Mouse (Mus musculus) midbrain, embryonic 13.5 days (tissue): ENCODE results near the gene Fam117b. TPM values are rescaled to one million over a fixed set of nuclear protein-coding genes. Genes with fewer than 3 reads are reported as not detected.

Source experiments
- ATAC-seq: fragments of 200-750 bp; cut with Nextera tagmentation; 2 replicates; pipeline ENCODE4 v1.8.0; 2017; ENCODE audit warnings: mild to moderate bottlenecking, moderate TSS enrichment, moderate library complexity
- H3K27ac ChIP-seq: fragments of 300-500 bp; sonication (generic); 2 replicates; pipeline ENCODE4 v1.5.1; 2015; ENCODE audit warnings: inconsistent platforms, mild to moderate bottlenecking, moderate library complexity
- H3K27me3 ChIP-seq: fragments of 300-500 bp; sonication (generic); 2 replicates; pipeline ENCODE4 v1.6.1; 2015; ENCODE audit warnings: mild to moderate bottlenecking, inconsistent platforms
- H3K36me3 ChIP-seq: fragments of 300-500 bp; sonication (generic); 2 replicates; pipeline ENCODE4 v1.6.1; 2015; ENCODE audit warnings: mild to moderate bottlenecking, inconsistent platforms
- H3K4me1 ChIP-seq: fragments of 300-500 bp; sonication (generic); replicated peaks from 2 replicates; pipeline ENCODE4 v1.6.1; 2015; ENCODE audit warnings: inconsistent platforms
- H3K4me2 ChIP-seq: fragments of 300-500 bp; sonication (generic); replicated peaks from 2 replicates; pipeline ENCODE4 v1.6.1; 2015; ENCODE audit warnings: moderate library complexity, mild to moderate bottlenecking, inconsistent platforms
- H3K4me3 ChIP-seq: fragments of 300-500 bp; sonication (generic); replicated peaks from 2 replicates; pipeline ENCODE4 v1.5.1; 2015; ENCODE audit warnings: mild to moderate bottlenecking, inconsistent platforms
- H3K9ac ChIP-seq: fragments of 300-500 bp; sonication (generic); replicated peaks from 2 replicates; pipeline ENCODE4 v1.6.1; 2015; ENCODE audit warnings: mild to moderate bottlenecking, inconsistent platforms
- H3K9me3 ChIP-seq: fragments of 300-500 bp; sonication (generic); 2 replicates; pipeline ENCODE4 v1.6.1; 2016; ENCODE audit warnings: mild to moderate bottlenecking, inconsistent platforms
- WGBS: fragments of 180-500 bp; shearing (Covaris S2); methylation state at CpG from one replicate; pipeline ENCODE4 v1.1.7; 2015; 5-methylcytosine and 5-hydroxymethylcytosine counted together
- polyA plus RNA-seq: library from polyadenylated mRNA; unstranded; fragments of >200 nt; fragmentation: Nextera tagmentation; extraction: Ambion mirVana; gene quantifications from 2 replicates; pipeline ENCODE4 v1.2.1, GENCODE M21; 2015

The Fam117b gene
- polyA plus RNA-seq, 1 experiment from 2014 or later, result 29.1 TPM

DNA sequence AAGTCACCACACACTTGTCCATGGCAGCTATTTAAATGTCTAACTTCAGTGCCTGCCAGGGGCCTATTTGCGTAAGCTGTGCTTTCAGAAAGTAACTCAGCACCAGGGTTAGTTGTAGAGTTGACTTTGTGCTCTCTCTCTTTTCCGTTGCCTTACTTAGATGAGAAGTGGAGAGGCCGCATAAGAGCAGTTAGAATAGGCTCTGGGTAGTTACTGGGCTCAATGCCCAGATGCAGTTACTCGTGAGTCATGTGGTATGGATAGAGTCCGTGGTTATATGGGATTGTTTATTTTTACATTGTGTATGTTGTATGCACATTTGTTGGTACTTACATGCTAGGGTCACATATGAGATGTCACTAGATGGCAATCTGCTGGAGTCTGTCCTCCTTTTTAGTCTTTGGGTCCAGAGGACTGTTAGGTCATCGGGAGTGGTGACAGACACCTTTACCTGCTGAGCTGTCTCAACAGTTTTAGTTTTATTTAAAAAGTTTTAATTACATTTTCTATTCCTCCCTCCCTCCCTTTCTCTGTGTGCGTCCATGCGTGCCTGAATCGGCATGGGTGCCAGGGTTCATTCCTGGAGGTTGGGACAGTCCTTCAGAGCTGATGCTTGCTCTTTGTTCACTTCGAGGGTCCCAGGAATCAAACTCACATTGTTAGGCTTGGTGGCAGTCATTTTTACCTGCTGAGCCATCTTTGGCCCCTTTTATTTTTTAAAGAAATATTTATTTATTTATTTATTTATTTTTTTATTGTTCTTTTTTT is 3.2 kb downstream of the Fam117b start:
- H3K9ac ChIP-seq, result no peak overlapping the region; the same call in 1 of the 2 replicates
- H3K36me3 ChIP-seq, result no peaks in the 10 kb centered on the region
- H3K9me3 ChIP-seq, result no peaks in the 10 kb centered on the region
- H3K27ac ChIP-seq, result no peak overlapping the region
- H3K4me3 ChIP-seq, result no peak overlapping the region
- no peak for ATAC-seq
- H3K27me3 ChIP-seq, result no peaks in the 10 kb centered on the region
- peak overlapping the region; percentile 75 for H3K4me2 ChIP-seq
- 72% methylated on average over 10 of the region's 10 CpGs for WGBS
- H3K4me1 ChIP-seq, result peaks cover 31% of the 10 kb centered on the region

DNA sequence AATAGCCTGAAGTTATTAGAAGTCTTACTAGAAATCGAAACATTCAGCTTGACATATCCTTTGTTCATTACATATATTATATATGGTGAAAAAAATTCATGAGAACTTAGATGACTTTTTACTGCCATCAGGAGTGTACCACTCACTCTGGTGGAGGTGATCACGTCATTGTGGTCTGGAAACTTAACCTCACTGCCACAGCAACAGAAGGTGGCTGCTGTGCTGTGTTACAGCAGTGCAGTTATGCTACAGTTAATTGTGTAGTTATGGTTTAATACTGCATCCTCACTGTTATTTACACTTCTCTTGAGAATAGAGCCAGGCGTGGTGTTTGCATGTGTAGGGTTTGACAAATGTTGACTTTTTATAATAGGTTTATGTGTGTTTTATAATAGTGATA is 4.6 kb downstream of the Fam117b start:
- ATAC-seq, result no peak
- no peak overlapping the region for H3K27ac ChIP-seq
- 89% methylated on average over 3 of the region's 3 CpGs for WGBS

DNA sequence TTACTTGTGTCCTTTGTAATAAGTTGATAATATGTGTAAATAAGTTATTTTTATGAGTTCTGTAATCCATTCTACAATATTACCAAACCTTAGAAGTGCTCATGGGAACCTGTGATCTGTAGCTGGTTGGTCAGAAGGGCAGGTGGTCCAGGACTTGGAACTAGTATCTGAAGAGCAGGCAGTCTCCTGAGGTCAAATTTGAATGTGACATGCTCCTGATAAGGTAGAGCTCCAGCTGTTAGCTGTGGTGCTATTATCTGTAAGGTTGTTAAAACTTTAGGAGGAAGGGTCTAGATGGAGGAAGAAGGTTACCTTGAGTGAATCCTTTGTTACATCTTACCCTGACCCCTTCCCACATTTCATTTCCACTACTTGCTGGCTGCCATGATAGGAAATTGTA is 5.3 kb downstream of the Fam117b start:
- Histone ChIP-seq H3K4me1 (peaks cover 31% of the 10 kb centered on the region), H3K9me3 (no peaks in the 10 kb centered on the region), H3K4me3 (no peak overlapping the region), H3K36me3 (no peaks in the 10 kb centered on the region), H3K27me3 (no peaks in the 10 kb centered on the region), H3K9ac (no peak overlapping the region), H3K27ac (no peak overlapping the region), H3K4me2 (no peak overlapping the region)
- no peak for ATAC-seq

More for the DNA sequence above, 4.6 kb downstream of the Fam117b start:
- H3K9ac ChIP-seq, result no peak overlapping the region
- H3K4me3 ChIP-seq, result no peak overlapping the region
- no peak overlapping the region for H3K4me2 ChIP-seq
- no peaks in the 10 kb centered on the region for H3K27me3 ChIP-seq
- no peaks in the 10 kb centered on the region for H3K9me3 ChIP-seq
- no peaks in the 10 kb centered on the region for H3K36me3 ChIP-seq
- H3K4me1 ChIP-seq, result peaks cover 31% of the 10 kb centered on the region

DNA sequence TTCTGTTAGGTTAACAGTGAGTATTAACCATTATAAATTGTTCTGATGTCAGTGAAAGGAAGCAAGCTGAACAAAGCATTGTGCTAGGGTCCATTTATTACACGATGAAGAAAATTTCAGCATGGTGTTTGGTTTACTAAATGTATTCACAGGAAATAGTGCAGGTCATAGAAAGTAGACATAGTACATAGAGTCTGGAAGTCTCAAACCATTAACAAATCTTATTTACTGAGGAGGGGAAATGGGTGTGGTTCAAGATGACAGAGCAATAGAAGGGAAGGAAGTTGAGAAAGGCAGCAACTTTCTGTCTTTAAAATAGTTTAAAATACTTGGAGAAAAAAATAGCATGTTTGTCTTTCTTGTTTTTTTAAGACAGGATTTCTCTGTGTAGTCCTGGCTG is 10.4 kb downstream of the Fam117b start:
- Histone ChIP-seq H3K9ac (no peak overlapping the region), H3K4me3 (no peak overlapping the region), H3K27ac (no peak overlapping the region), H3K27me3 (no peaks in the 10 kb centered on the region), H3K36me3 (no peaks in the 10 kb centered on the region), H3K4me2 (no peak overlapping the region), H3K4me1 (no peaks in the 10 kb centered on the region), H3K9me3 (no peaks in the 10 kb centered on the region)
- 84% methylated on average over 1 of the region's 1 CpGs for WGBS
- no peak for ATAC-seq

DNA sequence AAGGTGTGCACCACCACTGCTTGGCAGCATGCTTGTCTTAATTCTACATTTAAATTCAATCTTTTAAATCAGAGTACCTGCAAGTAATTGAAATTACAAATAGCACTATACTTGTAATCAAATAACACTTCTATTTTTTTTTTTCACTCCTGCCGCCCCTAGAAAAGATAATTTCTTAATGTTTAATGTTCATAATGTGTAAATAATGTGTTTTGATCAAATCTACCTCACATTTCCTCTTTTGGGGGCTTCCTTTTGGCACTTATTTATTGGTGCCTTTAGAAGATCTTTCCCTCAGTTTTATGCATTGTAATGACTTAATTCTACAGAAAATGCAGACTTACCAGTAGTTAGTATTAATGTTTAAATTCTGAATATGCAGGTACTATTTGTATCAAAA is 10.9 kb downstream of the Fam117b start:
- H3K36me3 ChIP-seq, result no peaks in the 10 kb centered on the region

DNA sequence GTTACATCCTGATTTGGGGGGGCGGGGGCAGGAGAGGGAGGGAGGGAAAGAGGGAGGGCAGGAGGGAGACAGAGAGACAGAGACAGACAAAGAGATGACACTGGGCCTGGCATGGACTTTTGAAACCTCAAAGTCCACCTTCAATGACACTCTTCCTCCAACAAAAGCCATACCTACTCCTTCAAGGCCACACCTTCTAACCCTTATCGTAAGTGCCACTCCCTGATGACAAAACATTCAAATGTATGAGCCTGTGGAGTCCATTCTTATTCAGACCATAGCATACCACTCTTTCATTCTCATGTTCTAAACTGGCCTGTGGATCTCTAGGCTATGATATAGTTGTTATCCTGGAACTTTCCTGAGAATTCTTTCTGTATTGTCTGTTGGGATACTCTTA is 11.6 kb downstream of the Fam117b start:
- Histone ChIP-seq H3K4me1 (no peaks in the 10 kb centered on the region), H3K4me2 (no peak overlapping the region), H3K4me3 (no peak overlapping the region), H3K27me3 (no peaks in the 10 kb centered on the region), H3K9ac (no peak overlapping the region), H3K27ac (no peak overlapping the region), H3K36me3 (no peaks in the 10 kb centered on the region), H3K9me3 (no peaks in the 10 kb centered on the region)
- 94% methylated on average over 2 of the region's 2 CpGs for WGBS
- ATAC-seq, result no peak

More for the DNA sequence above, 10.9 kb downstream of the Fam117b start:
- no peak overlapping the region for H3K4me2 ChIP-seq
- no peak overlapping the region for H3K9ac ChIP-seq
- H3K27ac ChIP-seq, result no peak overlapping the region
- ATAC-seq, result no peak
- no peaks in the 10 kb centered on the region for H3K4me1 ChIP-seq
- 91% methylated on average over 1 of the region's 1 CpGs for WGBS
- H3K4me3 ChIP-seq, result no peak overlapping the region
- no peaks in the 10 kb centered on the region for H3K27me3 ChIP-seq
- no peaks in the 10 kb centered on the region for H3K9me3 ChIP-seq

DNA sequence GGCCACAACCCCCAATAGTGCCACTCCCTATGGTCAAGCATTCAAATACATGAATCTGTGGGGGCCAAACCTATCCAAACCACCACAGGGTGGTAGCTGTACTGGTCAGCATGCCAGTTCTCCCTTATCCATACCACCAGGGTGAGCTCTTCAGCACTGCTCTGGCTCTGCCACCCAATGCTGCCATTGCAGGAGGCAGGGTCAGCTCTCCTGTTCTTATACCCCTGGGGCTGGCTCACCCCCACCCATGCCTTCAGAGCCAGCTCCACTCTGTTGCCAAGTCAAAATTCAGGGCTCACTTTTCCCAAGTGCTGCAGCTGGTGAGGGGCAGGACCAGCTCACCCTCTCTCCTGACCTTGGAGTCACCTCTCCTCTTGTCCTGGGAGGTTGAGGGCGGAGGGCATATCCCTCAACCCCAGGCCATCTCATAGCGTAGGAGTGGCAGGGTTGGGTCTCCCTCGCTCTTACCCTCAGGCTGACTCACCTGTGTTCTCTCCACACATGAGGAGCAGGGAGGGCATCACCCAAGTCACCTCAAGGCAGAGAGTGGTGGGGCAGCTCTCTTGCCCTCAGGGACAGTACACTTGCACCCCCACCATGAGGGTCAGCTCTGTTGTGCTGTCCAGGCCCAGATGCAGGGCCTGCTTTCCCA is 13.3 kb downstream of the Fam117b start:
- ATAC-seq, result no peak; the same call in 1 of the 2 replicates
- no peak overlapping the region for H3K9ac ChIP-seq
- H3K4me1 ChIP-seq, result no peaks in the 10 kb centered on the region
- WGBS, result 84% methylated on average over 3 of the region's 3 CpGs
- no peaks in the 10 kb centered on the region for H3K36me3 ChIP-seq
- H3K4me2 ChIP-seq, result no peak overlapping the region
- H3K27me3 ChIP-seq, result no peaks in the 10 kb centered on the region
- no peak overlapping the region for H3K4me3 ChIP-seq
- no peaks in the 10 kb centered on the region for H3K9me3 ChIP-seq
- H3K27ac ChIP-seq, result no peak overlapping the region

DNA sequence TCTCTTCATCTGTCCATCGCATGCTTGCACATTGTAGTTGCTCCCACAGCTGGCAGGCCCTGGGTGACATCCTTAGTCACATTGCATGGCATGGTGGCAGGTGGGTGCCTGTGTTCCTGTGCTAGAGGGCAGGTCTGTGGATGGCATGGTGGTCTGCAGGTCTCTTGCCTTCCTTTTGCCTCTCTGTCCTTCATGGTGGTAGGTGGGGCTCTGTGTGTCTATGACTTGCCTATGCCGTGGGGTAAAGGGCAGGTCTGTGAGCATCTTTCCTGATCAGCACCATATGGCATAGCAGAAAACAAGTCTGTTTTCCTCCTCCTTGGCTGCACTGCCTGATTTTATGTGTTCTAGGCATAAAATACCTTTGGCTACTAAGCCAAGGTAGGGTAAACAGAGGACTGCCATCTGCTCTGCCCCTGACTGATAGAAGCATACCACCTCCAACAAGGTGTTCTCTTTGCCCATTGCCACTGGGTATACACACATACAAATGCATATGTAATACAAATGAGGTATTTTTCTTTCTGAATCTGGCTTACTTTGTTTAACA is 14.4 kb downstream of the Fam117b start:
- Histone ChIP-seq H3K36me3 (no peaks in the 10 kb centered on the region), H3K9me3 (no peaks in the 10 kb centered on the region), H3K4me1 (no peaks in the 10 kb centered on the region), H3K27me3 (no peaks in the 10 kb centered on the region), H3K27ac (no peak overlapping the region), H3K4me3 (no peak overlapping the region), H3K4me2 (no peak overlapping the region), H3K9ac (no peak overlapping the region)
- no peak for ATAC-seq
- 92% methylated on average over 2 of the region's 2 CpGs for WGBS

DNA sequence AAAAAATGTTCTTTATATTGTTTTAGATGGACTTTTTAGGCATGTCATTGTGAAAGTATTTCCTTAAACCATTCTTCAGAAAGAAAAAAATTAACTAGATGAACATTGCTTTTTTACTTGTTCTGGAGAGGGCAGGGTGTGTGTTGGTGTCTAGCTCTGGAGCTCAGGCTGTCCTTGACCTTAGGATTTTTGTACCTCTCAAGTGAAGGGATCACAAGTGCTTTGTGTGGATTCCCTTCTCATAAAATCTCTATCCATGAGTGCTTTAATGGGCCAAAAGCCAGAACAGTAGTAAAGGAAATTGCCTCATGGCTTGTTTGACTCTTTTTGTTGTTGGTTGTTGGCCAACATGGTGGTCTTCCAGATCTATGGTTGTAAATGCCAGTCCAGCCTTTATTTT is 18.1 kb downstream of the Fam117b start:
- H3K36me3 ChIP-seq, result no peaks in the 10 kb centered on the region
- H3K27me3 ChIP-seq, result no peaks in the 10 kb centered on the region
- H3K9me3 ChIP-seq, result no peaks in the 10 kb centered on the region
- H3K4me3 ChIP-seq, result no peak overlapping the region
- H3K4me1 ChIP-seq, result no peaks in the 10 kb centered on the region
- H3K27ac ChIP-seq, result no peak overlapping the region
- ATAC-seq, result no peak
- no peak overlapping the region for H3K9ac ChIP-seq
- H3K4me2 ChIP-seq, result no peak overlapping the region

DNA sequence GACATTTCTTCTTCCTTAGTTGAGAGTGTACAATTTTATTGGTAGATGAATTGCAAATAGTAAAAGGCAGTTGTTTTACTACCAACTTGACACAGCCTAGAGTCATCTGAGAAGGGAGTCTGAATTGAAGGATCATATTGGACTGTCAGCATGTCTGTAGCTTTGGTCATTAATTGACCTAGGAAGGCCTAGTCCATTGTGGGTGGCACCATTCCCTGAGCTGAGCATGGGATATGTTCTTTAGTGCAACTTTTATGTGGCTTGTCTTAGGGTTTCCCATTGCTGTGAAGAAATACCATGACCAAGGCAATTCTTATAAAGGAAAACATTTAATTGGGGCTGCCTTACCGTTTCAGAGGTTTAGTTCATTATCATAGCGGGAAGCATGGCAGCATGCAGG is 20.2 kb downstream of the Fam117b start:
- no peaks in the 10 kb centered on the region for H3K36me3 ChIP-seq
- H3K4me3 ChIP-seq, result no peak overlapping the region
- no peaks in the 10 kb centered on the region for H3K27me3 ChIP-seq
- H3K27ac ChIP-seq, result no peak overlapping the region
- no peak for ATAC-seq
- no peak overlapping the region for H3K9ac ChIP-seq
- H3K9me3 ChIP-seq, result no peaks in the 10 kb centered on the region
- H3K4me1 ChIP-seq, result no peaks in the 10 kb centered on the region
- H3K4me2 ChIP-seq, result no peak overlapping the region
- WGBS, result 87% methylated on average over 2 of the region's 2 CpGs

DNA sequence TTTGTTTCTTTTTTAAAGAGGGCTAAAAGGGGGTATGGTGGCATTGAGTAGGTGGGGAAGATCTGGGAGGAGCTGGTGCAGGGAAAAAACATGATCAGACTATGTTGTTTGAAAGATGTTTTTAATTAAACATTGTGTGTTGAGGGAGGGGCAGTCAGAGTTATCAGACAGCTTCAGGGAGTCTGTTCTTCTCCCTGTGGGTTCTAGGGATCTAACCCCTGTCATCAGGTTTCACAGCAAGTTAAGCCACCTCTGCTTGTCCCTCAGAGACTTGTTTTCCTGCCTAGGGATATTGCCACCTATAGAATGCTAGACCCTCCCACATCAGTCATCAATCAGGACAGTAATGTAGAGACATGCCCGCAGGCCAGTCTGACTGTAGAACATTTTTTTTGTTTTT is 28.3 kb downstream of the Fam117b start:
- Histone ChIP-seq H3K36me3 (no peaks in the 10 kb centered on the region), H3K9me3 (no peaks in the 10 kb centered on the region), H3K27ac (no peak overlapping the region), H3K4me1 (peaks cover 7% of the 10 kb centered on the region), H3K9ac (no peak overlapping the region), H3K4me2 (no peak overlapping the region), H3K4me3 (no peak overlapping the region), H3K27me3 (no peaks in the 10 kb centered on the region)
- ATAC-seq, result no peak
- 100% methylated on average over 1 of the region's 1 CpGs for WGBS

DNA sequence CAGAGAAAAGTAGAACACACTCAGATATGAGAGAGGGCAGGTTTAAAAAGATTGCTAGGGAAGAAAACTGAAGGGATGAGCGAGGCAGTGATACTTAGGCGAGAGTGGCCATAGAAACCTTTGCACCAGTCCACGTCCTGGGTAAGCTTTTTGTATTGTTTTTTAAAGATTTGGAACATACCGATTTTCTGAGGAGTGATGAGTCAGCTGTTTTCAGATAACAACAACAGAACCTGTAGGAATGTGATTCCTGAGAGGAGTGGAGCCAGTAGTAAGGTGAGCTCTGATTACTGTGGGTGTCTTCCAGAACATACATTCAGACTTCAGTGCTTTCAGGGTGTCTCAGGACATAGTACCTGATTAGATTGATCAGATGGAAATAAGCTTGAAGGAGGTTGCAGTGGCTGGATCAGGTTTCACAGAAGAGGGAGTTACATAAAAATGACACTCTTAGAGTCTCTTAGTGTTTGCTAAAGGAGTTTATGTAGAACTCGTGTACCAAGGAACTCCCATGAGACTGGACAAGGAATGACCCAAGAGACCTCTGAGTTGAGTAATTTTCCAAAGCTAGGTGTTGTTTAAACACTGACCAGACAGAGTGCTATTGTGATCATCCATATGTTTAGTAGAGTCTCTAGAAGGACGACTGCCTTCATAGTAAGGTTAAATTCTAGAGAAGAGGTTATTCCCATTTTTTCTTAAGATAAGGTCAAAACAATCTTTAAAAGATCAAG is 29.4 kb downstream of the Fam117b start:
- no peaks in the 10 kb centered on the region for H3K36me3 ChIP-seq
- peaks cover 7% of the 10 kb centered on the region for H3K4me1 ChIP-seq
- no peak overlapping the region for H3K4me2 ChIP-seq
- 84% methylated on average over 6 of the region's 6 CpGs for WGBS
- no peak overlapping the region for H3K27ac ChIP-seq
- H3K9ac ChIP-seq, result no peak overlapping the region
- ATAC-seq, result no peak
- no peaks in the 10 kb centered on the region for H3K9me3 ChIP-seq
- H3K4me3 ChIP-seq, result no peak overlapping the region
- H3K27me3 ChIP-seq, result no peaks in the 10 kb centered on the region
